Mouse (Mus musculus) left cerebral cortex, adult 8-10 months (tissue): ENCODE measurements around the gene Olfr733. TPM values are rescaled to one million over a fixed set of nuclear protein-coding genes. Genes with fewer than 3 reads are reported as not detected.

Source experiments
- DNase-seq, 2 experiments: peaks; one replicate each; pipeline ENCODE4 v3.0.0; 2022; ENCODE audit warnings: low spot score in 2 of 2
- total RNA-seq, 4 experiments: library from RNA; stranded (reverse); gene quantifications; 2 replicates each; pipeline ENCODE4 v1.2.4; 2022

The Olfr733 gene
- total RNA-seq = not detected

DNA sequence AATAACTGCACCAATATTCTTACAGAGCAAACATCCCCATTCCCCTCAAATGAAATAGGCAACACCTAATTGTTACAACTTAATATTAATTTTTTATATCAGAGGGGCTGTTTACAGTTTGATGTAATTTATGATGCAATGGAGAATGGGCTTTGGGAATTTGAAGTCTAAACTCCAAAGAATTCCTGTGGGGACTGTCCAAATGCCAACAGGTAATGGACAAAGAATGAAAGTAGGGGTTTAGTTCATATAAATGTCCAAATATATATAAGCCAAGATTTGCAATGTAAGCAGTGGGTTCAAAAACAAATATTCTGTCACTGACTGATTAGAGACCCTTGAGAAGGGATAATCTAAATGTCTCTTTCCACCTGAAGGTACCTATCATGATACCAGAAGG lies at the start of gene Olfr733:
Olfr733 (minus strand) TSS at position 101 of the 400 bp plus-strand sequence.
- DNase-seq = no peak

DNA sequence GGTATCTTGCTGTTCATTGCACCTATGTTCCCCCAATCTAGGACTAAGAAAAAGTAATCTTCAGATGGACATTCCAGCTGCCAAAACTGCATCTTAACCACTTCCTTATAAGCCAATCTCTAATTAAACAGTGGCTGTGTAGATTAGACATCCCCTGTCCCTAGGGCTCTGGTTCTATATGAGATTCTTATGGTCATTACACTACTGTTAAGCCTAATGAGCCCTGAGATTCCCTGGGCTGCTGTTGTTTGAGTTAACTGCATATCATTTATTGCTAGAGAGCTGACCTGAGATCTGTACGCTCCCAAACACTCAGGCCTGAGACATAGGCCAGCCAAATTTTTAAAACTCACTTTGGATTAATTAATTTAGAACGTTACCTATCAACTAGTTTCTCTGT lies 47.5 kb upstream of the Olfr733 start, which contains the start of gene Olfr735:
Olfr735 (minus strand) TSS at position 77 of the 400 bp plus-strand sequence.
- DNase-seq = no peak

DNA sequence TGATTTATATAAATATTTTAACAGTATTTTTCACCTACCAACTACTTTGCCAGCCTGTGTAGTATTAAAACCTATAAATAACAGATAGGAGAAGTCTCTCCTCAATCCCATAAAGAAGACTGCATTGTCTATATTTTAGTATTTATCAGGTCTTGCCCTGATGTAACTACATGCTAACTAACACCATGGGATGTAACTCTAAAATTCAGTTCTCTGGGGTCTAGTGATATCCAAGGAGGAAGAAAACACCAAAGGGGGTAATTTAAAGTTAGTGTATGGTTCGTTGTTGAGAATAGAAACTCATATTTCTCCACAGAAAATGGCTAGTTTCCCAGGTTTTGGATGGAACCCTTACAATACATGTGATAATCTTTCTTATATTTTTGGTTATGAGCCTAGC lies 25.3 kb upstream of the Olfr733 start, which contains the start of gene Olfr734:
Olfr734 (minus strand) TSS at position 101 of the 400 bp plus-strand sequence.
- DNase-seq = no peak

DNA sequence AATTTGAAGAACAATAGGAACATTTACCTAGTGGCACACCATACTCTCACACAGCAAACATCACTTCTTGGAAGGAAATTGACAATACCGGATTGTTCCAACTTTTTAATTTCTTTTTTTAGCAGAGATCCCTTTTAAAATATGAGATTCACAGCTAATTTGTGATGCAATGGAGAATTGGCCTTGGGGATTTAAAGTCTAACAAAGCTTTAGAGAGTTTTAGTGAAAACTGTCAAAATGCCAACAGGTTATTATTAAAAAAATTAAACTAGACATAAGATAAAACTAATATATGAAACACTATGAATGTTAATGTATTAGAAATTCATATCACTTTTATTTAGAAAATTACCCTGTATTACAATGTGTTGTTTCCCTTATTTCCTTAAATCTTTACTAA lies 17.2 kb downstream of the Olfr733 start, which contains the start of gene Olfr732:
Olfr732 (minus strand) TSS at position 101 of the 400 bp plus-strand sequence.
- DNase-seq = no peak

Other genes with a start within 250 kb of the Olfr733 start
- gene Olfr726, start 210.6 kb downstream of the Olfr733 start, total RNA-seq = not detected
- not detected for gene Olfr727, start 178.3 kb downstream of the Olfr733 start, total RNA-seq
- not detected for gene Olfr728, start 158.8 kb downstream of the Olfr733 start, total RNA-seq
- gene Olfr729, start 148.6 kb downstream of the Olfr733 start, total RNA-seq = not detected
- gene Olfr730, start 113.3 kb downstream of the Olfr733 start, total RNA-seq = not detected
- not detected for gene Olfr731, start 59.7 kb downstream of the Olfr733 start, total RNA-seq
- gene Olfr732, start 17.3 kb downstream of the Olfr733 start, total RNA-seq = not detected
- not detected for gene Olfr734, start 25.2 kb upstream of the Olfr733 start, total RNA-seq
- not detected for gene Olfr735, start 47.4 kb upstream of the Olfr733 start, total RNA-seq
- not detected for gene Tlr11, start 56.4 kb upstream of the Olfr733 start, total RNA-seq
- gene Olfr736, start 79.6 kb upstream of the Olfr733 start, total RNA-seq = not detected
- not detected for gene Olfr738, start 106.0 kb upstream of the Olfr733 start, total RNA-seq
- gene Olfr739, start 117.1 kb upstream of the Olfr733 start, total RNA-seq = not detected
- gene Olfr740, start 144.0 kb upstream of the Olfr733 start, total RNA-seq = not detected
- gene Olfr741, start 171.2 kb upstream of the Olfr733 start, total RNA-seq = not detected
- not detected for gene Olfr742, start 202.1 kb upstream of the Olfr733 start, total RNA-seq
- not detected for gene Olfr743, start 220.3 kb upstream of the Olfr733 start, total RNA-seq